Mouse (Mus musculus): ENCODE measurements around the gene Ppp2r1b.
"Not testable (repeated sequence)": the region's sequence is repeated elsewhere in the genome, so short reads cannot be mapped to it uniquely, and the experiment has no call there.

Ppp2r1b gene

GRCm38 (mm10) chr9:50845081-50845480 is at the start of gene Ppp2r1b:
Gene Ppp2r1b, plus strand, starts transcription at chr9:50845301.
- DNase-seq: no peak

GRCm38 (mm10) chr9:50796776-50797175 is 48.3 kb upstream of the Ppp2r1b start:
- no peak for DNase-seq

DNA sequence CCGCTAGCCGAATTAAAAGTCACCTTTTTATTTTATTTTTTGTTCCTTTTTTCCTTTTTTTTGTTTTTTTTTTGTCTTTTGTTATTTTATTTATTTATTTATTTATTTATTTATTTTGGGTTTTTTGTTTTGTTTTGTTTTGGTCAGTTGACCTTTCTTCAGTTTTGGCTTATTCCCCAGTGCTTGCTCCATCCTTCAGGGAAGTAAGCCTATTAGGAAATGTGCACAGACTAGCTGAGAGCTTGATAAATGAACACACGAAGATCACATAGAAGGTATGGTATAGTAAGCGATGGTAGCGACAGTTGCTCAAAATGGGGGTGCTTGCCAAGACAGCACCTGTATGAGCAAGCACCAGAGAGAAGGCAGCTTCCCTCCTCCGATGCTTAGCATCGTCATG is 47.5 kb upstream of the Ppp2r1b start:
- DNase-seq: no peak

GRCm38 (mm10) chr9:50798368-50798767 is 46.7 kb upstream of the Ppp2r1b start:
- DNase-seq: no peak

DNA sequence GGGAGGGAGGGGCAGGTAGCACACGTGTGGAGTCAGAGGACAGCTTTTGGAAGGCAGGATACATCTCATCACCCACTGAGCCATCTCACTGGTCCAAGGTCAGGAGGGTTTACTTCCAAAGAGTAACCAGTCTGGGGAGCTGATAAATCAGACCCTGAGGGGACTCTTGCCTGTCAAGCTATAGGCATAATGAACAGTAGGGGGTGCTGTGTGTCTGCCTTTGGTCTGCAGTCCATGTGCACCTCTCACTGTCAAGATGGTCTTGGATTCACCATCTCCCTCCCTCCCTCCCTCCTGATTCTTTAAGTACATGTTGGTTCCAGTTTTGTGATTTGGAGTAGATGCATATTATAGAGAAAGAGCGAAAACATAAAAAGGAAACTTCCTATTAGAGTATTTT is 44.1 kb upstream of the Ppp2r1b start:
- DNase-seq: no peak

DNA sequence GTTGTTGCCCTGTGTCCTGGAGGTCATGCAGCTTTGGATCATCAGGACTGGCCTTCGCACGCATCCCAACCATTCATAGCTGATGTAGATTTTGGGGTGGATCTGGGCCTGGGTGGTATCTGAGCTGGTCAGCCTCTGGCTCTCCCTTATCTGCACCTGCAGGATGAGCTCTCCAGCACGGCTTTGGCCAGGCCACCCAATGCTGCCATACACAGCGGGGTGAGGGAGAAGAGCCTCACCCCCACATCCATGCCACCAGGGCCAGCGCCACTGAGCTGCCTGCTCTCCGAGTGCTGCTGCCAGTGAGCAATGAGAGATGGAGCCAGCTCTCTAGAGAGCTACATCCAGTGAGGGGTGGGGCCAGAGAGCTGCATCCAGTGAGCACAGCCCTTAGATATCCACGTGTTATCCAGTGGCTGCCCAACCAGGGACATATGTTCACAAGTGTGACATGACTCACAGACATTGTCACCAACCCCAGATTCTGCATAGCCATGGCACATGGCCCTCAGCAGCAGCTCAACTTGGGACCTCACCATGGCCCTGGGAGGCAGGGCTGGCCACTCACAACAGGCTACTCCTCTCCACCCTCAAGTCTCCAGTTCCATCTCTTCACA is 41.9 kb upstream of the Ppp2r1b start:
- DNase-seq: no peak

DNA sequence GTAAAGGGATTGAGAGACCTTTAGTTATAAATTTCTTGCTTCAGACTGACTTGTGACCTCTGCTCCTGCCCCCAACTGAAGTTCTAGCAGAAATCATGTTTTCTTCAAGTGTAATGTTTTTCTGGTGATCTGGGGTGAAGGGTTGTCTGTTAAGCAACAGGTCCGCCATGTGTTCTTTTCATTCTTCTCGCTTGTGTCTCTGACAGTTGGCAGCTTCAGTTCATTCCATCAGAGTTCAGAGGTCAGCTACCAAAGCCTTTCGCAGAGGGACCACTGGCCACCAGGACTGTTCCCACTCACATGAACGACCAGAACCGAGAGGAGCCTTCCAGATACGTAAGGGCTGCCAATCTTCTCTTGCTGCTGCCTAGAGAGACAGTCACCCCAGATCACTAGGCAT is 36.6 kb upstream of the Ppp2r1b start:
- no peak for DNase-seq

DNA sequence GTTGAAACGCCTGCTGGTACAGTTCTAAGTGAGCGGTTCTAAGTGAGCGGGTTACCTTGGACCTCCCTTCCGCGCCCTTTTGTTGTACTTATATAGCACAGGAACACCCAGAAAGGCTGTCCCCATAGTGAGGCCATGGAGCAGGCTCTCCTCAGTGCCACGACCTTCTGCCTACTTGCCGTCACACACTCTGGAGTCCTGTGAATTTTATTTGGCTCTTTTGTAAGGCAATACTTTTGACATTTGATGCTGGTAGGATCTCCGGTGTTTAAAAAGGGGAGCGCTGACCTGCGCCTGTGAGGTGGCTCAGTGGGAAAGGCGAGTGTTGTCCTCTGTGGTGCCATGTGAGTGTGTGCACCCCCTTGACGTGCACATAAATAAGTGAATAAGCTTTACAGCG is 36.0 kb upstream of the Ppp2r1b start:
- no peak for DNase-seq

DNA sequence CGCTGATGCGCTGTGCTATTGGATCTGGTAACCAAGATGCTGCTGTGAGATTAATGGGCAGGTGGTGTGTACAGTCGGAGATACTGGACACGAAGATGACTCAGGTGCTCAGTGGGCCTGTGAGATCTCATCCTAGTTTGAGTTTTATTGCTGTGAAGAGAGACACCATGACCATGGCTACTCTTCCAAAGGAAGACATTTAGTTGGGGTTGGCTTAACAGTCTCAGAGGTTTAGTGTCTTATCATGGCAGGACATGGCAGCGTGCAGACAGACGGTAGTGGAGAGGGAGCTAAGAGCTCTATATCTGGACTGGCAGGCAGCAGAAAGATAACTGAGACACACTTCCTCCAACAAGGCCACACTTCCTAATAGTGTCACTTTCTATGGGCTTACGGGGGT is 33.9 kb upstream of the Ppp2r1b start:
- no peak for DNase-seq

- DNase-seq: no peak
These were observed 33.4 kb upstream of the Ppp2r1b start for GRCm38 (mm10) chr9:50811746-50812145.

DNA sequence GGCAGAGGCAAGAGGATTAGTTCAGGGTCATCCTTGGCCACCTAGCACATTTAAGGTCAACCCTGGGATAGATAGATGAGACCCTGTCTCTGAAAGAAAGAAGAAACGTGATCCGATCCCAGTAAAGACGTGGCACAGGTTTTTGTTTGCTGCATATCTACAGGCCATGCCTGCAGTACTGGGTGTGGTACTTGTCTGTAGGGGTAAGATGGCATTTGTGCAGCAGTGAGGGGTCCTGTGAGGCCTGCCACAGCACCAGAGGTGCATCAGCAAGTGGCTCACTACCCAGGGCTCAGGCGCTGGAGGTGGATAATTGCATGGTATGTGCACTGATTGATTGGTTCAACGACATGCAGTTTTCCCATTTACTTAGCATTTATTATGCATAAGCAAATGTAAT is 31.3 kb upstream of the Ppp2r1b start:
- no peak for DNase-seq

DNA sequence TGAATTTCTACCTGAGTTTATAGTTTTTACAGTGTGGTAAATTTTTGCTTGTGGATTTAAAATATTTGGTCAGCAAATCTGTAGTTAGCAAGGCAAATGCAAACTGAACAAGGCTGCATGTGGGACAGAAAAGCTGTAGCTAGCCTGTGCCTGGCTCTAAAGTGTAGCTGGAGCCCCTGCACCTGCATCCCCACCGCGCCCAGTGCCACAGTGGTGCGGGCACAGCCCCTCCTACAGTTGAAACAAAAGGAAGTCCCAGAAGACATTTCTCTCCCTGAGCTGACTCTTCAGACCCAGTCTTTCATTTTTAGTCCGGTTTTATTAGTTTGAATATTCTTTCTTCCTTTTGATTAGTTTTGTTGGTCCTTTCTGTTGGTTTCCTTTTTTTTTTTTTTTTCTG is 29.4 kb upstream of the Ppp2r1b start:
- DNase-seq: no peak

DNA sequence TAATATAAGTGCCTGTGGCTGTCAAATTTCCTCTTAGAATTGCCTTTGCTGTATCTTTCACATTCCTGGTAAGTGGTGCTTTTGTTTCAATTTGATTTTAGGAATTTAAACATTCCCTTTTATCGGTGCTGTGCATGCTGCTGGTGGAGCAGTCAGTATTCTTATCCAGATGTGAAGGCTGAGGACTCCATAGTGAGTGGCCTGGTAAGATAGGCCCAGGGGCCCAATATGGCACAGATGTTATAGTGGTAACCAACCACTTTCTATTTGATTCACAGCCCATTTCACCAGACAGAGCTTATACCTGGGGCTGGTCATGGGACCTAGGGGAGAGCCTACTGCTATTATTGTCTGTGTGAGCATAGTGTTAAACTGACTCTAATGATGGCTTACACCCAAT is 28.6 kb upstream of the Ppp2r1b start:
- no peak for DNase-seq

- no peak for DNase-seq
These were observed 27.1 kb upstream of the Ppp2r1b start for GRCm38 (mm10) chr9:50818050-50818449.

DNA sequence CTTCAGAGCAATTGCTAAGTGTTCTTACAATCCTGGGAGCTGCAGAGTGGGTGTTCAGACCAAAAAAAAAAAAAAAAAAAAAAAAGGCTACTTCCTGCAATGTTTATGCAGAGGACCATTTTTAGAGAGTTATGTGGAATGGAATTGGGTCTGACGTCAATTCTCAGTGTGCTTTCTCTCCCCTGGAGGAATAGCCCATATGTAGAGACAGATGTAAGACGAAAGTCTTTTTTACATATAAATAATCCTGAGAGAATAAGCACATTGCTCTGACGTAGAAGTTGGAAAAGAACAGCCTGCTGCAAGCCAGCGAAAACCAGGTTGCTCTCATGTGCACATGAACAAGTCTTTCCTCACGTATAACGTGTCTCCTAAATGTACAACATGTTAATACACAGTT is 25.4 kb upstream of the Ppp2r1b start:
- DNase-seq: no peak

GRCm38 (mm10) chr9:50821651-50822050 is 23.4 kb upstream of the Ppp2r1b start:
- no peak for DNase-seq

- DNase-seq: no peak
These were observed 22.9 kb upstream of the Ppp2r1b start for GRCm38 (mm10) chr9:50822216-50822615.

DNA sequence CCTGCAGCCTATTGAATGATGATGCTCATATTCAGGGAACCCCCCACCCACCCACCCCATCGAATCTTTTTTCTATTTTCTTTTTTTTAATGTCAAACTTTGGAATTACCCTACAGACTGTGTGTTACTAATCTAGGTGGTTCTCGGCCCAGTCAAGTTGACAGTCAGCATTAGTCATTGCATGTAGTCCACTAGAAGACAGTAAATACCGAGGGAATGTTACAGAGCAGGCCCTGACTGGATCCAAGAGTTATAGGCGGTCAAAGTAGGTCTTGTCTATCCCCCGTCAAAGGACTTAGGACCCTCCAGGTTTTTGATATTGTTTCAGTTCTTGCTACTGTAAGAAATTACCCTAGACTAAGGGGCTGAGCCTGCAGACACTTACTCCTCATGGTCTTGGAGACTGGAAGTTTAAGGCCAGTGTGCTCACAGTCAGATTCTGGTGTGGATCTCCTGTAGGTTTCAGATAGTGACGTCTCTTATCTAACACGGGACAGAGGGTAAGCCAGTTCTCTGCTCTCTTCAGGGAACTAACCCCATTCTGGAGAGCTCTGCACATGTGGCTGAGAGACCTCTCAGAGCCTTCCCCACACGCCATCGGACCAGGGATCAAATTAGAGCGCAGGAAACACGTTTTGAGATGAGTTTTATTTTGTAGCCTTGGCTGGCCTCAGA is 21.2 kb upstream of the Ppp2r1b start:
- DNase-seq: no peak

GRCm38 (mm10) chr9:50831514-50831913 is 13.6 kb upstream of the Ppp2r1b start:
- DNase-seq: no peak

- no peak for DNase-seq
These were observed 12.9 kb upstream of the Ppp2r1b start for GRCm38 (mm10) chr9:50832162-50832561.

- not testable (repeated sequence) for DNase-seq
These were observed 12.5 kb upstream of the Ppp2r1b start for GRCm38 (mm10) chr9:50832582-50832981.

DNA sequence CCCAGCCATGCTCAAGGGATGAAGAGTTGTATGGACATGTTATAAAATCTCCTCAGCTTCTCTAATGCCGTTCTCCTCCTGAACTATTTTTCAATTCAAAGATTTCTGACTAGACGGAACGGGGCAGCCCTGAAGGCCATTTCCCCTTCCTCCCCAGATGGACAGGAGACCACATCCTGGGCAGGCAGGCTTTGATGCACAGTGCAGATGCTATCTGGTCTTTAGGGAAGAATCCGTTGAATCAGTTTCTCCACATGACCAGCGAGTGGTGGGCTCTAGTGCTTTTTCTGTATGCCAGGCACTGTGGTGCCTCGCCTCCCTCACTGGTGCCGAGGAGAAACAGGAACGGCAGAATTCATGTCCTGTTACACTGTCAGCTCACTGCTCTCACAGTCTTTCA is 11.3 kb upstream of the Ppp2r1b start:
- no peak for DNase-seq

DNA sequence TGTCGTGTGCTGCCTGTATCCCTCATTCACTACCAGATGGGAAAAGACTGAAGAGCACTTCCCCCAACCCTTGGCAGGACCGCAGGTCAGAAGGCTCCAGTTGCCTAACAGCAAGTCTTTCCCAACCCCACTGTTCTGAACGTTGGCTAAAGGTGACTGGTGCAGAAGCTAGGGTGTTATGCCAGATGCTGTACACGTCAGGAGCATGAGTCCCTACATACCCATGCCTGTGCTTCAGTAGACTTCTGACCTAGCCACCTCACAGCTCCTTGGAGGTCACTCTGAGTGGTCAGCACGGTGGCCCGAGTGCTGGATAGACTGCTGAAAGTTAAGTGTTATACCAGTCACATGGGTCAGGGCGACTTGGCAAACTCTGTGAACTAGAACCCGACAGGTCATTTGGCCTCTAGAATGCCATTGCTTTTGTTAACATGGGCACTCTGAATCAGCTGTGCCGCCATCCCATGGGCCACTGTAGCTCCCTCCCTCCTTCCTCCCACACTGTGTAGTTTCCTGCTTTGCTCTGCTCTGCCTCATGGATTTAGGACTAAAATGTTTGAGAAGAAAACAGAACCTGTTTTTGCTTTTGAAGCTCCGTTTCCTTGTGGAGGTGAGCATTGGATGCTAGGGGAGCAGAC is 9.9 kb upstream of the Ppp2r1b start:
- DNase-seq: no peak

GRCm38 (mm10) chr9:50836097-50836496 is 9.0 kb upstream of the Ppp2r1b start:
- DNase-seq: no peak
